Mouse (Mus musculus): ENCODE results near the gene Olfr52. TPM values are rescaled to one million over a fixed set of nuclear protein-coding genes. Genes with fewer than 3 reads are reported as not detected.
"Not testable (repeated sequence)": the region's sequence is repeated elsewhere in the genome, so short reads cannot be mapped to it uniquely, and the experiment has no call there.

The Olfr52 gene
- polyA plus RNA-seq, 1 experiment: not detected

DNA sequence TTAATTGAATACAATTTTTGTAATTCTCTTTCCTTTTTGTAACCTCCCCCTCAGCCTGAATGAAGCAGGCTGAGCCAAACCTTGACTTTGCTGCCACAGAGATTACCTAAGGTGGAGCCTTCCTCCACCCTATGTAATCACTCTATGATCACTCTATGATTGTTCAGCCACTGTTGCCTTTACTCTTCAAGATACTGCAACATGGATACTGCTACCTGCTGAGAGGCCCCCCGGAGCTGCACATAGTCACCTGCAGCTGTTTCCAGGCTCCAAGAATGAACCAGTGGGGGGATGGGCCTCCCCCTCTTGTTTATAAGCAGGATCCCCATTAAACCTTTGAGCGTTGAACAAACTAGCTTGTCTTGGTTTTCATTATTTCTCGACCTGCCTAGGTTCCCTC, 5.5 kb downstream of the Olfr52 start:
- Histone ChIP-seq H3K4me2 (ENCODE audit: low read depth) (no peak overlapping the region), H3K79me2 (ENCODE audit: control insufficient read depth, insufficient read depth) (no peaks in the 10 kb centered on the region), H3K4me3 (no peak overlapping the region), H3ac (ENCODE audit: control insufficient read depth, insufficient read length) (no peak overlapping the region), H3K36me3 (ENCODE audit: control insufficient read depth, insufficient read depth) (no peaks in the 10 kb centered on the region), H3K27me3 (ENCODE audit: control insufficient read depth, insufficient read depth, insufficient read length) (no peaks in the 10 kb centered on the region)
- no peak for TF ChIP-seq POLR2A (IDR thresholded peaks at IDR 0.05; ENCODE audit: insufficient read length, low read depth)
- TF ChIP-seq MYOG (IDR thresholded peaks at IDR 0.05; ENCODE audit: control insufficient read depth in 1 of 3, insufficient read depth in 1 of 3, insufficient read length in 2 of 3, low read depth in 2 of 3): no peak
- TF ChIP-seq POLR2AphosphoS2 (IDR thresholded peaks at IDR 0.05; ENCODE audit: insufficient read length, low read depth): no peak
- no peak for TF ChIP-seq MAX (IDR thresholded peaks at IDR 0.05; ENCODE audit: low read depth)
- no peak for TF ChIP-seq SRF (IDR thresholded peaks at IDR 0.05; ENCODE audit: control insufficient read depth, insufficient read length, low read depth)
- TF ChIP-seq MYOD1 (IDR thresholded peaks at IDR 0.05; ENCODE audit: control insufficient read depth in 1 of 3, insufficient read length in 2 of 3, low read depth in 2 of 3): no peak
- no peak for TF ChIP-seq CEBPB (IDR thresholded peaks at IDR 0.05; ENCODE audit: insufficient read depth, poor library complexity, severe bottlenecking)
- TF ChIP-seq TCF3 (IDR thresholded peaks at IDR 0.05; ENCODE audit: insufficient read length, low read depth): no peak
- TF ChIP-seq E2F4 (IDR thresholded peaks at IDR 0.05; ENCODE audit: insufficient read depth): no peak
- no peak for TF ChIP-seq REST (IDR thresholded peaks at IDR 0.05; ENCODE audit: insufficient read depth, insufficient read length)
- TF ChIP-seq USF1 (IDR thresholded peaks at IDR 0.05; ENCODE audit: low read depth): no peak
- no peak for TF ChIP-seq TCF12 (IDR thresholded peaks at IDR 0.05; ENCODE audit: insufficient read depth, poor library complexity, severe bottlenecking)

DNA sequence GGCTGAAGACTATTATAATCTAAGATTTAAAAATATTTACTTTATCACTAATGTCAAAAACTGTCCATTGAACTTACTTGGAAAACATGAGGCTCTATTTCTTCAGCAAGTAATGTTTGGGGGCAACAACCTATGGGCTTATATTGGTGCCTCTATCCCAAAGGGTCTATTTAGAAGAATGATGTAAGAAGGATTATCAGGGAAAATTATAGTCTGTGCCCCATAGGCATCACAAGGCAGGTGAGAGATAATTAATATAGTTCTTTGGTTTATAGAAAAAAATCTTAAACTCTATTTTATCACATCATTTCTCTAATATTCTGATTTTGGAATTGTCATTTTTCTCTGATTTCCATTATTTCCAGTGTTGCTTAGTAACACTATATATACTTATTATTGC, 7.8 kb downstream of the Olfr52 start, which contains the start of gene Olfr1044:
Gene Olfr1044, minus strand, starts transcription at position 101 of the 400 bp plus-strand sequence.
- Histone ChIP-seq H3K27me3 (ENCODE audit: control insufficient read depth, insufficient read depth, insufficient read length) (no peaks in the 10 kb centered on the region), H3ac (ENCODE audit: control insufficient read depth, insufficient read length) (no peak within 1 kb of the TSS), H3K36me3 (ENCODE audit: control insufficient read depth, insufficient read depth) (no peaks in the 10 kb centered on the region), H3K4me2 (ENCODE audit: low read depth) (no peak within 1 kb of the TSS), H3K4me3 (no peak within 1 kb of the TSS), H3K79me2 (ENCODE audit: control insufficient read depth, insufficient read depth) (no peaks in the 10 kb centered on the region)
- TF ChIP-seq USF1 (IDR thresholded peaks at IDR 0.05; ENCODE audit: low read depth) (no peak), MYOG (IDR thresholded peaks at IDR 0.05; ENCODE audit: control insufficient read depth in 1 of 3, insufficient read depth in 1 of 3, insufficient read length in 2 of 3, low read depth in 2 of 3) (no peak), TCF3 (IDR thresholded peaks at IDR 0.05; ENCODE audit: insufficient read length, low read depth) (no peak), TCF12 (IDR thresholded peaks at IDR 0.05; ENCODE audit: insufficient read depth, poor library complexity, severe bottlenecking) (no peak), POLR2A (IDR thresholded peaks at IDR 0.05; ENCODE audit: insufficient read length, low read depth) (no peak), SRF (IDR thresholded peaks at IDR 0.05; ENCODE audit: control insufficient read depth, insufficient read length, low read depth) (no peak), POLR2AphosphoS2 (IDR thresholded peaks at IDR 0.05; ENCODE audit: insufficient read length, low read depth) (no peak), MAX (IDR thresholded peaks at IDR 0.05; ENCODE audit: low read depth) (no peak), CEBPB (IDR thresholded peaks at IDR 0.05; ENCODE audit: insufficient read depth, poor library complexity, severe bottlenecking) (no peak), REST (IDR thresholded peaks at IDR 0.05; ENCODE audit: insufficient read depth, insufficient read length) (no peak), E2F4 (IDR thresholded peaks at IDR 0.05; ENCODE audit: insufficient read depth) (no peak), MYOD1 (IDR thresholded peaks at IDR 0.05; ENCODE audit: control insufficient read depth in 1 of 3, insufficient read length in 2 of 3, low read depth in 2 of 3) (no peak)

DNA sequence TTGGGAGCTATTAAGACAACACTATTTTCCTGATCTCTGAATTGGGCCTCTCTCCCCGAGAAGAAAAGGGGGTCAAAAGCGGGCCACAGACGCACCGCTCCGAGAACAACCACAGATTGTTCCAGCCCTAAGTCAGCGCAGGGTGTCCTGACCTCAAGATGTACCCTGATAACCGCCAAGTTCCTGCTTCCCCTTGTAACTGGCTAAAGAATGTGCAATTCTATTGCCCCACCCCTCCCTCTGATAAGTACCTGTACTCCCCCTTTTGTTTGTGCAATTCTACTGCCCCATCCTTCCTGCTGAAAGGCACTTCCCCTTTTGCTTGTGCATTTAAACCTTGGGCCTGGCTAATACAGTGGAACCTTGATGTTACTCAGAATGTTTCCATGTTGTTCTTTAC, 10.1 kb downstream of the Olfr52 start:
- not testable (repeated sequence) for H3ac ChIP-seq (ENCODE audit: control insufficient read depth, insufficient read length); H3K4me2 ChIP-seq (ENCODE audit: low read depth); H3K27me3 ChIP-seq (ENCODE audit: control insufficient read depth, insufficient read depth, insufficient read length); H3K4me3 ChIP-seq; H3K79me2 ChIP-seq (ENCODE audit: control insufficient read depth, insufficient read depth); H3K36me3 ChIP-seq (ENCODE audit: control insufficient read depth, insufficient read depth)

DNA sequence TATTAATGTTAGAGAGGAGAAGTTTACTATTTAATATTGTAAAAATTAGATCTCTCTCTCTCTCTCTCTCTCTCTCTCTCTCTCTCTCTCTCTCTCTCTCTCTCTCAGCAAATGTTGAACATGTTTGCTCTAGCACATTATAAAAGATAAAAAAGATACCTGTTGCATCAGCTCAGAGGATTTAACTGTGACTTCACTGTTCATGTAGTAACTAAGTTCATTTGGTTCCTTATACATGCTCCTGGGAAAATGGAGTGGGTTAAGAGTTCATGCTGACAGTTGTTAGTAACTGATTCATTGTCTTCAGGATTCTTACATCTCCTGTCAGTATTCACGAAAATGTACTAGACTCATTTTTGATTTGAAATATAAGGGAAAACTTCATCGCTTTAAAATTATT, 18.1 kb downstream of the Olfr52 start, which contains the start of gene Olfr1043:
Gene Olfr1043, minus strand, starts transcription at position 101 of the 400 bp plus-strand sequence.
- Histone ChIP-seq H3K36me3 (ENCODE audit: control insufficient read depth, insufficient read depth) (no peaks in the 10 kb centered on the region), H3K27me3 (ENCODE audit: control insufficient read depth, insufficient read depth, insufficient read length) (no peaks in the 10 kb centered on the region), H3K79me2 (ENCODE audit: control insufficient read depth, insufficient read depth) (no peaks in the 10 kb centered on the region), H3K4me2 (ENCODE audit: low read depth) (no peak within 1 kb of the TSS), H3K4me3 (no peak within 1 kb of the TSS), H3ac (ENCODE audit: control insufficient read depth, insufficient read length) (no peak within 1 kb of the TSS)
- TF ChIP-seq POLR2A (IDR thresholded peaks at IDR 0.05; ENCODE audit: insufficient read length, low read depth): no peak
- TF ChIP-seq TCF12 (IDR thresholded peaks at IDR 0.05; ENCODE audit: insufficient read depth, poor library complexity, severe bottlenecking): no peak
- no peak for TF ChIP-seq CEBPB (IDR thresholded peaks at IDR 0.05; ENCODE audit: insufficient read depth, poor library complexity, severe bottlenecking)
- TF ChIP-seq E2F4 (IDR thresholded peaks at IDR 0.05; ENCODE audit: insufficient read depth): no peak

DNA sequence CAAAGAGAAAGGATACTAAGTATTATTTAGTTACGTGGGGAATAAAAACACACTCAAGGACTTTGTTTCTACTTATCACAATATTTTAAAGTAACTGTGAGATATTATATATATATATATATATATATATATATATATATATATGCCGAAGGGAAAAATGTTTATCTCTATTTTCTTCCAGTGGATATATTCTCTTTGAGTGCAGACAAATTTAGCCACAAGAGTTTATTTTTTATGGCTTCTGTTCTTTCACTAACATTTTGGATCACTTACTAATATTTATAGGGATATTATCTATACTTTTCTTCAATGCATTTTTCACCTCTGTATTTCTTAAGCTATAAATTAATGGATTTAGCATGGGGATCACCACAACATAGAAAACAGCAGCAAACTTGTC, 23.7 kb downstream of the Olfr52 start, which contains the start of gene Olfr1042:
Gene Olfr1042, minus strand, starts transcription at position 101 of the 400 bp plus-strand sequence.
- Histone ChIP-seq H3K4me3 (no peak within 1 kb of the TSS), H3K4me2 (ENCODE audit: low read depth) (no peak within 1 kb of the TSS), H3K36me3 (ENCODE audit: control insufficient read depth, insufficient read depth) (no peaks in the 10 kb centered on the region), H3ac (ENCODE audit: control insufficient read depth, insufficient read length) (no peak within 1 kb of the TSS), H3K27me3 (ENCODE audit: control insufficient read depth, insufficient read depth, insufficient read length) (no peaks in the 10 kb centered on the region), H3K79me2 (ENCODE audit: control insufficient read depth, insufficient read depth) (no peaks in the 10 kb centered on the region)
- TF ChIP-seq USF1 (IDR thresholded peaks at IDR 0.05; ENCODE audit: low read depth): no peak
- TF ChIP-seq E2F4 (IDR thresholded peaks at IDR 0.05; ENCODE audit: insufficient read depth): no peak
- TF ChIP-seq MAX (IDR thresholded peaks at IDR 0.05; ENCODE audit: low read depth): no peak
- TF ChIP-seq TCF12 (IDR thresholded peaks at IDR 0.05; ENCODE audit: insufficient read depth, poor library complexity, severe bottlenecking): no peak
- TF ChIP-seq REST (IDR thresholded peaks at IDR 0.05; ENCODE audit: insufficient read depth, insufficient read length): no peak
- TF ChIP-seq POLR2AphosphoS2 (IDR thresholded peaks at IDR 0.05; ENCODE audit: insufficient read length, low read depth): no peak
- no peak for TF ChIP-seq POLR2A (IDR thresholded peaks at IDR 0.05; ENCODE audit: insufficient read length, low read depth)
- TF ChIP-seq MYOG (IDR thresholded peaks at IDR 0.05; ENCODE audit: control insufficient read depth in 1 of 3, insufficient read depth in 1 of 3, insufficient read length in 2 of 3, low read depth in 2 of 3): no peak
- TF ChIP-seq CEBPB (IDR thresholded peaks at IDR 0.05; ENCODE audit: insufficient read depth, poor library complexity, severe bottlenecking): no peak
- no peak for TF ChIP-seq TCF3 (IDR thresholded peaks at IDR 0.05; ENCODE audit: insufficient read length, low read depth)
- no peak for TF ChIP-seq SRF (IDR thresholded peaks at IDR 0.05; ENCODE audit: control insufficient read depth, insufficient read length, low read depth)
- no peak for TF ChIP-seq MYOD1 (IDR thresholded peaks at IDR 0.05; ENCODE audit: control insufficient read depth in 1 of 3, insufficient read length in 2 of 3, low read depth in 2 of 3)

All from myocyte (in vitro differentiated cells).